Mouse (Mus musculus) granulocyte monocyte progenitor cell, adult 5-6 weeks (primary cell): ENCODE data around the gene Chst5. TPM values are rescaled to one million over a fixed set of nuclear protein-coding genes. Genes with fewer than 3 reads are reported as not detected.
A peak's percentile ranks its signal among the peaks of the same experiment; 100 is the strongest.

ENCODE experiments used
- ATAC-seq: replicated peaks from 2 replicates; pipeline ENCODE4 v1.8.0; 2016; ENCODE audit warnings: mild to moderate bottlenecking, moderate TSS enrichment, inconsistent platforms; ENCODE audit not compliant: poor library complexity, severe bottlenecking
- total RNA-seq, 2 experiments: library from RNA; stranded (forward) in 1 of 2; stranded (reverse) in 1 of 2; fragments of 200-712, 200-1000 nt in 1 of 2; fragments of >200 nt in 1 of 2; fragmentation: Nextera tagmentation in 1 of 2; gene quantifications; 2 replicates each; pipeline ENCODE4 v1.2.3; 2014 to 2017

Gene Chst5
- total RNA-seq, 2 experiments from 2014 or later: not detected

DNA sequence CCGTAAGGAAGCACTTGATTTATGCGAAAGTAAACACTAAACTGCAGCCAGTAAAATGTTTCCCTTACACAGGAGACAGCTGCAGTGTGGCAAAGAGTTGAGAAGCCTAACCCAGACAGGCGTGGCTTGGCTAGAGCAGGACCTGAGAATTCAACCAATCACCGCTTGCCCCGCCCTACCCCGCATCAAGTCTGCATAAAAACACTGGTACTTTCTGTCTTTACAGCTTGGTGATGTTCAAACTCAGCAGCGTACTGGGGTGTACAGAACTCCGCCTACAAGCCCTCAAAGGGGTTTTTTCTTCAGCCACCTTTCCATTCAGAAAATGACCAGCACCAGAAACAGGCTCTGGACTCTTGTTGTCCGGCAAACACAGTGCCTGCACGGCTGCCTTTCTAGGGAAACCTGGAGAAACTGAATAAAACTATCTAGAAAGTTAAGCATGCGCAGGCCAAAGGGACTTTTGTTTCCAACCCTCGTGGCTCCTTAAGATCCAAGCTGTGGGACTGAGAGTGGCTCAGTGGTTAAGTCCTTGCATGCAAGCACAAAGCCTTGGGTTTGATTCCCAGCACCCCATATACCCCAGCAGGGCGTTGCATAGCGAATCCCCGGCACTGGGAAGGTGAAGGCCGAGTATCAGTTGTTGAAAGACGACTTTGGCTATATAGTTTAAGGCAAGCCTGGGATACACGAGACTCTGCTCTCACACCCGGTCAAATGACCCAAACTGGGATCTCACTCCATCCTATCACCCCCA, 22.5 kb upstream of the Chst5 start:
- ATAC-seq: peak; percentile 42

DNA sequence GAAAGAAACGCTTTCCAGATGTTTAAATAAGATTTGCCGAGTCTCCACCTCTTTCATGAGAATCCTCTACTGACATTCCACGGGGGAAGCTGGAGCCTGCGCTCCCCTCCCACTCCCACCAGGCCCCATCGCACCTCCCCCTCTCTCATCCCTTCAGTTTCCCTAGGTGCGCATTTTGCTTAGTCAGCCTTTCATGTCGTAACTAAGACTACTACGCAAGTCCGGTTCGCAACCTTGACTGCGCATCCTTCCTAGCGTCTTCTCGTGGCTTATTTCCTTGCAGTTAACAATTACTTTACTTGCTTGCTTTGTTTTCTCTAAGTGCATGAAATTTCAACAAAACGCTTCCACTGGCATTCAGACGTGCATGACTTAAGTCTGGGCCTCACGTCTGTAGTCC, 21.5 kb upstream of the Chst5 start:
- no peak for ATAC-seq

DNA sequence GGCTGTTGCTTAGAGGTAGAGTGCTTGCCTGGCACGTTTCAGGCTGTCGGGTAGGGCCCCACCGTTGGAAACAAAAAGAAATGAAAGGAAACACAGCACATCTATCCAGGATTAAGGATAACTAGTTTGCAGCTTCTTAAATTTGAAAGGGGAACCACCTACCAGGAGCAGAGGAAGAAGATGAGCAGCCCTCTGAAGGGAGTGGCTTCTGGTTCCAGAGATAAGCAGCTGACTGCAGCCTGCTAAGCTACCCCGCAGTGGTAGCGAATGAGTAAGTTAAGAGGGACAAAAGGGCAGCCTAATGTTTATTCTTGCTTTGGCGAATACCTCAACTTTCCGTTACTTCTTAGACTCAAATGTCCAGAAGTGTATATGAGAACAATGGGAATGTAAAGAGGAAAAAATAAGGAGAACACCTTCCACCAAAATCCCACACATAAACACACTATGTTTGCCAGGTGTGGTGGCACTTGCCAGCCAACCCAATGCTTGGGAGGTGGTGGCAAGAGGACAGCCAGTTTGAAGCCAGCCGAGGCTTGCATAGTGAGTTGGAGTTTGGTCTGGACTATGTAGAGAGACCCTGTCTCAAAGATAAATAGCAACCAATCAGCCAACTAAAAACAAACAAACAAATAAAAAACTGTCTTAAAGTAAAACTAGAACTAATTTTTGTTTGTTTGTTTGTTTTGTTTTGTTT, 19.5 kb upstream of the Chst5 start:
- no peak for ATAC-seq

DNA sequence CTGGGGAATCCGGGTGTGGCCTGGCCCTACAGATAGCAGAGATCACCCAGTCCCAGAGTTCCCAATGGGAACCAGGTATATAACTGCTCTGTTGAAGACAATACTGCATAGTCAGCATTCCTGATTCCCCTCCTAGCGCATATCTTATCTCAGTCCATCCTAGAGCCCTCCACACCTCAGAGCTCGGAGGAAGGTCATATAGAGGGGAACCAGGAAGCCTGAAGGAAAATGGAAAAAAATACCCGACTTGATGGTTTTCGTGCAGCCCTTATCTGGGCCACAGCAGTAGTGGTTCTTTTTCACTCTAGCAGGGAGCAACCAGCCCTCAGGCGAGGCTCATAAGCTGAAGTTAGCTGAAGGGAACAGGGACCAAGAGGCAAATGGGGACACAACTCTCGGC, 14.7 kb upstream of the Chst5 start:
- no peak for ATAC-seq

DNA sequence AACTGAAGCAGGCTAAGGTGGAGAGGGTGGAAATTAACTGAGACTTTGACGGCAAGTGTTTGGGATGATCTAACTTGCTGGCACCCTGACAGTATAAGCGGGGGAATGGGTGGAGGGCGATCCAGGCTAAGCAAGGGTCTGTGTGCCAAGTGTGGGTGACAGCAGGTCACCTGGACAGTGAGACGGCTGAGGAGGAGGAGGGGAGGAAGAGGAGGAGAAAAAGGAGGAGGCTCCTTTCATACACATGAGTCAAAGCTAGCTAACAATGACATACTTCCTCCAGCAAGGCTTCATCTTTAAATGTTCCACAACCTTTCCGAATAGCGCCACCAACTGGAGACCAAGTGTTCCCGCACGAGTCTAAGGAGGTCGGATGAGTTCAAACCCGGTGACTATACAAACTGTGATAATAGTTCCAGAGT, 13.1 kb upstream of the Chst5 start:
- peak; percentile 95 for ATAC-seq

DNA sequence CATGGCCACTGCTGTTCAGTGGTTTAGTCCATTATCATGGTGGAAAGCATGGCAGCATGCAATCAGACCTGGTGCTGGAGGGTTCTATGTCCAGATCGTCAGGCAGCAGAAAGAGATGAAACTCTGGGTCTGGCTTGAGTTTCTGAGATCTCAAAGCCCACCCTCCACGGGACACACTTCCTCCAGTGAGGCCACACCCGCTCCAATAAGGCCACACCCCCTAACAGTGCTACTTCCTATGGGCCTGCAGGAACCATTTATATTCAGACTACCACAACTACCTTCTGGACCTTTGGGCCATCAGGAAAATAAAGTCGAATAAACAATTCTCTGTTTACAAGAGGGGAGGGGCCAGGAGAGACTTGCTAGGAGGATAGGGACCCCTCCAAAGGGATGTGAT, 10.7 kb upstream of the Chst5 start:
- ATAC-seq: no peak

DNA sequence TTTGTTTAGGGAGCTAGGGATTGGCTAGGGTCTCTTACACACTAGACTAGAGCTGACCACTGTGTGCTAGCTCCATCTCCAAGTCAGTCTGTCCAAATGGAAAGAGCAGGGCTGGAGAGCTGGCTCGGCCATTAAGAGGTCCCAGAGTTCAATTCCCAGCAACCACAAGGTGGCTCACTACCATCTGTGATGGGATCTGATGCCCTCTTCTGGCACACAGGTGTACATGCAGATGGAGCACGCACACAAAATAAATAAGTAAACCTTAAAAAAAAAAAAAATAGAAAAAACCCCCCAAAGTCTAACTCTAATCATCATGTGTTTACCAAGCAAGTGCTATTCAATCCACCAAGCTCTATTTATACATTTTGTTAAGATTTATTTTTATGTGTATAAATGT, 9.4 kb upstream of the Chst5 start:
- no peak for ATAC-seq

DNA sequence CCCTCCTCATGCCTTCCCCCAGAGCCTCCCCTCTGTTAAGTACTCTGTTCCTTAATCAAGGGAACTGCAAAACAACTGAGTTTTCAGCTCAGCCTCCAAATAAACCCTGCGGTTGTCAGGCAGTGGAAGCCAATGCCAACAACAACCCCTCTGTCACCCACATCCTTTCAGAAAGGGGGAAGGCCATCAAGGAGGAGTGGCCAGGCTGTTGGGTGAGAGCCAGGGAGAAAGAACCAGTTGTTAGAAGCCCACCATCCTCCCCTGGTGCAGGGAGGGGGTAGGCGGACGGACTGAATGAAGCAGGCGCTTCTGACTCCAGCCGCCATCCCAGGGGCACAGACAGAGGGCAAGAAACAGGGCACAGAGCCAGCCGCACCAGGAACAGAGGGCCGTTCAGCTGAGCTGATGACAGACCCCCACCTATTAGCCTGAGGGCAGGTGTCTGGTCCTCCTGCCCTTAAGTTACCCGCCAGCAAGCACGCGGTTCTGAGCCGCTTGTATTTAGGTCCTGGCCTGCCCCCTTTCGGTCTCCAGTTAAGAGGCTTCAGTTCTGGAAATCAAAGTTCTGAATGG, 2.7 kb upstream of the Chst5 start:
- ATAC-seq: peak; percentile 37; the same call in 1 of the 2 replicates

DNA sequence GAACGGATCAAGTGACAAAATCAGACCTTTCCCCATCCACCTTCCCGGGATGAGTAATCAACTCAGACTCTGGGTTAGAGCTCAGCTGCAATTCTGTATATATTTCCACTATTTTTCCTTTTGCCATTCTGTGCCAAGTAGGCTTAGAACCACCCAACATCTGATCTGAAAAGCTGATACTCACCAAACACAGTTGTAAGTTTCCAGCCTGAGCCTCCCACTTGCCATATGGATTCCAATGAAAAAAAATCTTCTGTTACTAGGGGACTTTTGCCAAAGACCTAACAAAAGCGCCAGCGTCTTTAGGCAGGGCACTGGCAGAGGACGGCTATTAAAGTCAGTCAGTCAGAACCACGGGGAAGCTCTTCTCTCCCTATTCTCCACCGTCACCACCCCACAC, 1.3 kb upstream of the Chst5 start:
- no peak for ATAC-seq

DNA sequence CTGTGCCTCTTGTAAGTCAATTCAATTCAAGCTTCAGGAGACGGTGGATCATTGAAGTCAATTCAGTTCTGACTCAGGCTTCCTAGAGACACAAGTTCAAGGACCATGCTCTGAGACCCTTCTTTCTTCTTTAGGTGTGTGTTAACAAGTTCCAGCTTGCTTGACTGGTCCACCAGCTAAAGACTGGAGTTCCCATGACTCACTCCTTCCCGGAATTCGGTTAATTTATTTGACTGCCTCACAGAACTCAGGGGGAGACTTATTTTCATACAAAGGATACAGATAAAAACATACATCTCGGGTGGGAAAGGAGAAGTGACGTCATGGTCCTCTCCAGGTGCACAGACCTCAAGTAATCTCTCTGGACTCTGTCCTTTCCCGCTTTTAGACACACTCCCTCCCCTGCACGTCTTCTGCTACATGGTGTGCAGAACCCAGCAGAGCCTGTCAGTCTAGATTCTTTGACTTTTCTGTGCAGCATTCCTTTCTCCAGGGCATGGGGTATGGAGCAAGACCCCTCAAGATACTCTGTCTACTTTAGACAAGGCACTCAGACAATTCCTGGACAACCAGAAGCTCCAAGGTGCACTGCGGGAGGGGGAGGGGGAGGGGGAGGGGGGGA, 4.6 kb downstream of the Chst5 start:
- ATAC-seq: no peak

DNA sequence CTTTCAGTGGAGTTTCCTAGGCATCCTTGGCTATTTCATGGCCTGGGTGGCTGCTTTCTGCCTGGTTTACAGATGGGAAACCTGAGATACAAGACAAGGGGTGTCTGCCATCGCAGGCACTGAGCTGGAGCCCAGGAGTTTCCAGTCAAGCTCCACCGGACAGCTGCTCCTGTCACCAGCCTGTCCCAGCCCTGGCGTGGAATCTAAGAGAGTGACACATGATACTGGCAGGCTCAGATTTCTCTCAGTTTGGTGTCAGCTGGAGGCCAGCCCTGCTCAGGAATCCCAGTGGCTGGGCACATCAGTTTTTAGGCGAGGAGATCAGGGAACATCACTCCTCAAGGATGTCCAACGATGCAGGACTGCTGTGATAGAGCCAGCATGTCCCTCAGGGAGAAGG, 8.2 kb downstream of the Chst5 start:
- ATAC-seq: no peak

DNA sequence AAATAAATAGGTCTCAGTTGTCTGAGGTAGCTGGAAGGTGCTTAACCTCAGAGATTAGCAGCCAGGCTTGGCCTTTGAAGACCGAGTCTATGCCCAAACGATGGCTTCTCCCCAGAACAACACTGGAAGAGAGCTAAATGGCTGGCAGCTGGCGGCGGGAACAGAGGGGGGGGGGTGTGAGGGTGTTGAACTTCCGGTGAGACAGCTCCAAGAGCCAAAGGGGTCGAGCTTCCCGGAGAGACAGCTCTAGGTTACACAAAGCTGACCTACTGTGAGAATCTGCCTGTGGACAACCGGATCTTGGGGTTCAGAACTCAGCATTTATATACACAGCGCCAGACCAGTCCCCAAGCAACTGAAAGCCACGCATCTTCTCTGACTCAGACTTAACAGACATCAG, 11.7 kb downstream of the Chst5 start:
- ATAC-seq: no peak

DNA sequence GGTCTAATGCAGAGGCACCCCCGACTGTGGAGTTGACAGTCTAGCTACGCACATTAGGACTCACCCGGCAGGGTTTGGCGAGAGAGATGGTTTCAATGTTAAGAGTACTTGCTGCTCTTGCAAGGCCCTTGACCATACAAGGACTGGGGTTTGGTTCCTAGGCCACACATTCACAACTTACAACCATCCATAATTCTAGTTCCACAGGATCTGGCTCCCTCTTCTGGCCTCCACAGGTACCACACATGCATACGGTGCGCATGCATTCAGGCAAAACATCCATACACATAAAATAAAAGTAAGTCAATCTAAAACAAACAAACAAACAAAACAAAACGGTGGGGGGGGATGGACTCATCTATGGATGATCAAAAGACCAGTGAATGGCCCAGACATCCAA, 15.3 kb downstream of the Chst5 start:
- ATAC-seq: peak; percentile 43; the same call in 1 of the 2 replicates

DNA sequence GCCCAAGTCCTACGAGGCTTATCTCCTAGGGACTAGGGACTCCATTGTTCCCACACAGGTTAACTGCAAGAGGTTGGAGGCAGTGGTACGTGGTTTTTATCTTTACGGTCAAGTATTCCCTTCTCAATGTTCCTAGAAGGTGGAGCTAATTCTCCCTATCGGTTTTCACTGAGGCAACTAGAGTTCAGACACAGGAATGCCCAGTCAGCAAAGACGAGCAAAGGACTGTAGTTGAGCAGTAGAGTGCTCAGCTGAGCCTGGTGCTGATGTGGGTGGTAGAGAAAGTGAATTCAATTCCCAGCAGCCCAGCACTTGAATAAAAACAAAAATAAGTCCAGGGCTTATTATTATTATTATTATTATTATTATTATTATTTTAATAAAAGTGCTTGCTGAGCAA, 17.6 kb downstream of the Chst5 start:
- no peak for ATAC-seq

DNA sequence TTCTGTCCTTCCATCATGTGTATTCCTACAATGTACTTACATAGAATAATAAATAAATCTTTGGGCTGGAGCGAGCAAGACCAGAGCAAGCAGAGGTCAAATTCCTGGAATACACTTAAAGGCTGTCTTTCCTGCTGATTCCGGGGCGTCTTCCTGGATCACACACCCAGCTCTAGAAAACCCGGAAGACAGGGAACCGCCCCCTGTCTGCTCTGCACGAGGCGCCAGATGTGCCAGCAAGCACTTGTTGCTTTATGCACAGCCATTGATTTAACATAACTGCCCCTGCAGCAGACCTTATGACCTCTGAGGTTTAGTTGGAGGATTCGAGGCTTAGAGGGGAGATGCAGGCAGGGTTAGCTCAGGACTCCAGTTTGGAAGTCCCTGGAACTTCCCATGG, 18.3 kb downstream of the Chst5 start:
- ATAC-seq: no peak

DNA sequence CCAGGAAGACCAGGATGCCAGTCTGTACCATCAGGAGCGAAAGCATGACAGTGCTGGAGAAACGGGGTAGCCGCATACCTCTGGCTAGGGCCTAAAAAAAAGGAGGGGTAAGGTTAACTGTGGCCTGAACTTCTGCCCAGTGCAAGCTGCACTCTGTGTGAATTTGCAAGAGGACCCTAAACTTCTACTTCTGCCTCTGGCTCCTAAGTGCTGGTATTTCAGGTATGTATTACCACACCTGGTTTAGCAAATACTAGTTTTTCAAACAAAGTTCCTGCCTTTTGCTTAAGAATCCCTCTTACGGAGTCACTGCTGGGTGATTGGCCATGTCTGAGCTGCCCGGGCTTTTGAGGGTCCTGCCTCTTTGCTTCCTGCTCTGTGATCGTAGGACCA, 19.3 kb downstream of the Chst5 start:
- ATAC-seq: no peak

DNA sequence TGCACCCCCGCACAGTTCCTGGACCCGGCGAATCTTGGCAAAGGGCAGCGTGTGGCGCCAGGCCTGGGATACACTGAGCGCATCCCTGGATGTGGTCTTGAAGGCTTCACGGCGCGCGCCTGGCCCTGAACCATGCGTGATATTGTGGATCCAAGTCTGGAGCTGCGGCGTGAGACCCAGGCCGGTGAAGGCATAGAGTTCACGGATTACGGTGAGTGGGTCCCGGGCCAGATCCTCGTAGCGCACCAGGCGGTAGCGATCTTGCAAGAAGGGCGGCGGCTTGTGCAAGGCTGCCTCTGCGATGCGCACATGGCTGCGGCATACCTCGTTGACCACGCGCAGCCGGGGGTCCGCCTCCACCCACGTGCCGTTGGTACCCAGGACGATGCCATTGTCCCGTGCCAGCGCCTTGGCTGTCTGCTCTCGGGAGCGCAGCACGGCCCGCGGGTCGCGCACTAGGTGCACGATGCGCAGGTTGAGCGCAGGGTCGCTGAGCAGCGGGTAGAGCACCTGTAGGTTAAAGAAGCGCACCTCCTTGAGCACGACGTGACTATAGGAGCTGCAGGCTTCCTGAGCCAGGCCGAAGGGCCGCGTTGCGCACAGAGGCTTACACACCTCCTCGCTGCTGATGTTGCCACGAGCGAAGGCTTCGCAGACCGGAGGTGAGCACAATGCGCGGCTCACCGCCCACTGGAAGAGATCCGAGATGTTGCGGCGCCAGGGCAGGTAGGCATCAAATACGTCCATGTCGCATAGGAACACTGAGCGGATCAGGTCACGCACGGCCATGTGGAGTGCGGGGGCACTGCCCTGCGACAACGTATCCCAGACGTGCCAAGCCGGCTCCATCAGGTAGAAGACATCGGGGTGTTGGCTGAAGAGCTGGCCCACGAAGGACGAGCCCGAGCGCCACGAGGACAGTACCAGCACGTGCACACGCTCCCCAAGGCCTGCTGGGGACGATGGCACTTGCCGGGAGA, 20.0 kb downstream of the Chst5 start:
- ATAC-seq: peak; percentile 78

DNA sequence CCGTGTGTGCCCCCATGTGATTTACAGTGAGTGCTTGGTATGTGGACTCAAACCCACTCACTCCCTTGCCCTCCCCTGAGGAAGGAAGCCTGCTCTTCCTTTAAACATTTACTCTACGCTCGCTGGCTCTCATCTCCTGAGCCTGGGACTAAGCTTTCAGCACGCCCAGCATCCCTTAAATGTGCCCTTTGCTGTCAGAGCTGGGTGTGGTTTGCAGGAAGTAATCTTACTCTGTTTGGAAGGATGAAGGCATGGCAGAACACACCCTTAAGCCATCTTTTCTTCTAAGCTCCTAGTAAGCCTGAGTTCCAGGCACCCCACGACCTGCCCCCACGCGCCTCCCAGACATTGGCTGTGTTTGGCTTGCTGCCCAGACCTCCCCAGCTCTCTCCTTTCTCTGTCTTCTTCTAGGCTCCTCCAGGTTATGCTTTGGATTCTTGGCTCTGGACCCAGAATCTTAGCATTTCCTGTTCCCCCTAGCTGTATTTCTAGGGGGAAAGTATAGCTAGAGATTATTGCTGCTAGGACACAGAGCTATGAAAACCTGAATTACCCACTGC, 22.1 kb downstream of the Chst5 start:
- ATAC-seq: no peak

DNA sequence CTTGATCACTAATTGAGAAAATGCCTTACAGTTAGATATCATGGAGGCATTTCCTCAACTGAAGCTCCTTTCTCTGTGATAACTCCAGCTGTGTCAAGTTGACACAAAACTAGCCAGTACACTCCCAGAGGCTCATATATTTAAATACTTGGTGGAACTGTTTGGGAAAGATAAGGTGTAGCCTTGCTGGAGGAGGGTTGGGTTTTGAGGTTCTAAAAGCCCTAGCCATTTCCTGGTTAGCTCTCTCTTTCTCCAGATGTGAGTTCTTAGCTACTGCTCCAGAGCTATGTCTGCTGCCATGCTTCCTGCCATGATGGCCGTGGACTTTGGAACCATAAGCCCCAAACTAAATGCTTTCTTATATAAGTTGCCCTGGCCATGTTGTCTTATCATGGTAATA, 22.8 kb downstream of the Chst5 start:
- ATAC-seq: no peak

DNA sequence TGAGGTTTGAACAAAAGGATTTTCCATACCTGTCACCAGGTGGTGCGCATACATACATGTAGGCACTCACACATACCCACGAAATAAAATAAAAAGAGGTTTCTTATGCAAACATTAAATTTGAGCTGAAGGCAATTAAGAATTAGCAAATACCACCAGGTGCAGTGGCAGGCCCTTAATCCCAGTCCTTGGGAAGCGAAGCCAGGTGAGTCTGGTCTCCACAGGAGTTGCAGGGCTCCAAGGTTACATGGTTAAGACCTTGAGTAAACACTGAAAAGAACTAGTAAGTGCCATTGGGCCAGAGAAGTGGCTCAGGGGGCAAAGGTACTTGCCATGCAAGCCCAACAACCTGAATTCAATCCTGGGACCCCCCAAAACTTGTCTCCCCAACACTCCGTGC, 26.6 kb downstream of the Chst5 start:
- ATAC-seq: no peak
